Mouse (Mus musculus): ENCODE measurements around the gene Sumo1. TPM values are rescaled to one million over a fixed set of nuclear protein-coding genes. Genes with fewer than 3 reads are reported as not detected.

Sumo1 gene
- polyA plus RNA-seq, 1 experiment: 116 TPM

DNA sequence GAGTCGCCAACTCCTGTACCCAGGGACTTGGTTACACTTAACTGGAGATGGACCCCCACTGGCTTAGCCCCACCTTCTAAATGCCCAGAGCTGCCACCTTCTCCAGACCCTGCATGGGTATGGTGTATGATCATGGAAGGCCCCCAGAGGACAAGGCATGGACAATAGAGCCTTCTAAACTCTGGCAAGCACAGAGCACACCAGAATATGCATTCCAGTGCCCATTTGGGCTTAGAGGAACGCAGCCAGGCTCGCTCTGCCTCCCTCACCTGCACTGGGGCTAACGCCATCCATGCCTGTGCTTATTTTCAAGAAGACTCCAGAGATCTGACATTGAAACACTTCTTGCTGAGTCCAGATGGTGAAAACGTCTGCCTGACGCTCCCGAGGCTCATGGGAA, 104.4 kb downstream of the Sumo1 start:
- DNase-seq: peak; percentile 47 to 48
- WGBS: 18% methylated on average over 7 of the region's 7 CpGs

DNA sequence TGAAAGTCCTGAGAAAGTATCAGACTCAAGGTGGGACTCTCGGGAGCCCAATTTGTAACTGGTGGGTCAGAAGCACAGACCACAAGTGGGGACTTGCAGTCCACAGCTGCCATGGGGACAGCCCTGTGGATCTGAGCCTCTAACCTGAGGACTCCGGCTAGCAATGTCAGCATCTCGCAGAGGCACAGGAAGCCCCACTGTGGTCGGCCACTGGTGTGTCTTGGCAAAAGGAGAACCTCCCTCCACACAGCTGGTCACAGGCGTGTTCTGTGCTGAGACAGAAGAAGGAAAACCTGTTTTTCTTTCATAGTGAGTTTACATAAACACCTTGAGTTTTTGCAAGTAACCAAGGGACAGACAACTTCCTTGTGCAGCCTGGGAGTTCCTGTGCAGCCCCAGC, 104.8 kb downstream of the Sumo1 start:
- H3K4me1 ChIP-seq (ENCODE audit: control insufficient read depth, insufficient read depth, low read length): peaks cover 23% of the 10 kb centered on the region
- H3K4me3 ChIP-seq (replicated peaks; ENCODE audit: insufficient read depth, low read depth, low read length): no peak overlapping the region
- no peaks in the 10 kb centered on the region for H3K27me3 ChIP-seq (ENCODE audit: control insufficient read depth, insufficient read depth, low read length)
- WGBS: 78% methylated on average over 5 of the region's 5 CpGs
- no peak for TF ChIP-seq CTCF (IDR thresholded peaks at IDR 0.05; ENCODE audit: borderline replicate concordance, insufficient read depth, low read depth, low read length)
- TF ChIP-seq POLR2A (IDR thresholded peaks at IDR 0.05; ENCODE audit: borderline replicate concordance, insufficient read depth, low read length): no peak
- H3K27ac ChIP-seq (ENCODE audit: insufficient read depth, low read length): peak overlapping the region; percentile 80
- DNase-seq: no peak

More for the DNA sequence above, 104.4 kb downstream of the Sumo1 start:
- Histone ChIP-seq H3K27ac (ENCODE audit: insufficient read depth, low read length) (peak overlapping the region; percentile 80), H3K27me3 (ENCODE audit: control insufficient read depth, insufficient read depth, low read length) (no peaks in the 10 kb centered on the region), H3K4me1 (ENCODE audit: control insufficient read depth, insufficient read depth, low read length) (peaks cover 23% of the 10 kb centered on the region), H3K4me3 (replicated peaks; ENCODE audit: insufficient read depth, low read depth, low read length) (no peak overlapping the region)
- no peak for TF ChIP-seq POLR2A (IDR thresholded peaks at IDR 0.05; ENCODE audit: borderline replicate concordance, insufficient read depth, low read length)
- no peak for TF ChIP-seq CTCF (IDR thresholded peaks at IDR 0.05; ENCODE audit: borderline replicate concordance, insufficient read depth, low read depth, low read length)

DNA sequence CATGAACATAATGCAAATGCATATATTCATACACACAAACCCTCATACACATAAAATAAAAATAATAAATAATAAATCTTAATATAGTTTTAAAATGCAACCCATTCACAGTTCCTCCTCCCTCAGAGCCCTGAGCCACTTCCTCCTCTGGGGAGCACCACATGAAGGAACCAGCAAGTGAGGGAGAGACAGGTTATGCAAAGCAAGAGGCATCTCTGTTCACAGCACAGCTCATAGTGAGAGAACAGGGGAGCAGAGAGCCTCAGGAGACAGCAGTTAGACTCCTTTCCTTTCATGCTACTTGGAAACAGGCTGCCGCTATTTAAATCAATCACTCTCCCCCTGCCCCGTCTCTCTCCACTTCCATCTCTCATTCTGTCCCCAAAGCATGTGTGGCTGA, 107.1 kb downstream of the Sumo1 start:
- no peaks in the 10 kb centered on the region for H3K27me3 ChIP-seq (ENCODE audit: control insufficient read depth, insufficient read depth, low read length)
- H3K4me3 ChIP-seq (replicated peaks; ENCODE audit: insufficient read depth, low read depth, low read length): no peak overlapping the region
- no peak for DNase-seq
- 93% methylated on average over 2 of the region's 2 CpGs for WGBS
- H3K4me1 ChIP-seq (ENCODE audit: control insufficient read depth, insufficient read depth, low read length): peaks cover 23% of the 10 kb centered on the region
- TF ChIP-seq CTCF (IDR thresholded peaks at IDR 0.05; ENCODE audit: borderline replicate concordance, insufficient read depth, low read depth, low read length) (no peak), POLR2A (IDR thresholded peaks at IDR 0.05; ENCODE audit: borderline replicate concordance, insufficient read depth, low read length) (no peak)
- no peak overlapping the region for H3K27ac ChIP-seq (ENCODE audit: insufficient read depth, low read length)

DNA sequence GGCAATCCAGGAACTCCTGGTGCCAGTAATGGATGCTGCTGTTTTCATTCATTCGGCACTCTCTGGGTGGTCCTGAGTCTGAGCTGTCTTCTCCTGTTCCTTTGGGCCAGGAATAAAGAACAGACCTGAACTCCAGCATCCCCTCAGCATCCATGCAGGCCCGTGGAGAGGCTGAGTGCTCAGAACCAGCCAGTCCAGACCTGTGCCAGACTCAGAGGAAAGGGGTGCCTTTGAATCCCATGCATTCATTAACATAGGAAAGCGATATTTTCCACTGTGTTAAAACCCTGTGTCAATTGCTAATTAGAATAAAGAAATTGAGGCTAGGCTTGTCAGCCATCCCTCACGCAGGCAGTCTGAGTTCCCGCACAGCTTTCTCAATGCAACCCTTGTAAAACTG, 116.9 kb downstream of the Sumo1 start:
- no peaks in the 10 kb centered on the region for H3K4me1 ChIP-seq (ENCODE audit: control insufficient read depth, insufficient read depth, low read length)
- H3K27me3 ChIP-seq (ENCODE audit: control insufficient read depth, insufficient read depth, low read length): no peaks in the 10 kb centered on the region
- 63% methylated on average over 5 of the region's 5 CpGs for WGBS
- H3K27ac ChIP-seq (ENCODE audit: insufficient read depth, low read length): no peak overlapping the region
- TF ChIP-seq CTCF (IDR thresholded peaks at IDR 0.05; ENCODE audit: borderline replicate concordance, insufficient read depth, low read depth, low read length) (no peak), POLR2A (IDR thresholded peaks at IDR 0.05; ENCODE audit: borderline replicate concordance, insufficient read depth, low read length) (no peak)
- DNase-seq: no peak
- no peak overlapping the region for H3K4me3 ChIP-seq (replicated peaks; ENCODE audit: insufficient read depth, low read depth, low read length)

DNA sequence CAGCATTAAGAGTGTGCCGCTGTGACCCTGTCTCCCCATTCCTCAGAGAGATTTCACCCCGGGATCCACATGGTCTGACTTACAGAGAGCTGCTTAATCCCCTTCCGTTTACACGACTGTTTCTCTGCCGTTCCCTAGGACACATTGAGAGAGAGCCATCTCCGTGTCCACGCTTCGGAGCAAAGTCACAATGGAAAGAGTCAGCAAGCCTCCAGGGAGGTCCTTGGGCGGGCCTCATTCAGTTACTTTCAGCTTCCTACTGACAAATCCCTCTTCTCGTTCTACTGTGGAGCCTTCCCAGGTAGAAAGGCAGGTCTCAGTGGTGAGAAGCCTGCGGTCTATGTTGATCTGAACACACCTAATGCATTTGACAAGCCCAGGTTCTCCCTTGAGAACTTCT, 119.6 kb downstream of the Sumo1 start:
- 65% methylated on average over 11 of the region's 11 CpGs for WGBS
- Histone ChIP-seq H3K4me1 (ENCODE audit: control insufficient read depth, insufficient read depth, low read length) (no peaks in the 10 kb centered on the region), H3K4me3 (replicated peaks; ENCODE audit: insufficient read depth, low read depth, low read length) (no peak overlapping the region), H3K27me3 (ENCODE audit: control insufficient read depth, insufficient read depth, low read length) (no peaks in the 10 kb centered on the region), H3K27ac (ENCODE audit: insufficient read depth, low read length) (no peak overlapping the region)
- DNase-seq: no peak
- TF ChIP-seq CTCF (IDR thresholded peaks at IDR 0.05; ENCODE audit: borderline replicate concordance, insufficient read depth, low read depth, low read length): no peak
- no peak for TF ChIP-seq POLR2A (IDR thresholded peaks at IDR 0.05; ENCODE audit: borderline replicate concordance, insufficient read depth, low read length)

DNA sequence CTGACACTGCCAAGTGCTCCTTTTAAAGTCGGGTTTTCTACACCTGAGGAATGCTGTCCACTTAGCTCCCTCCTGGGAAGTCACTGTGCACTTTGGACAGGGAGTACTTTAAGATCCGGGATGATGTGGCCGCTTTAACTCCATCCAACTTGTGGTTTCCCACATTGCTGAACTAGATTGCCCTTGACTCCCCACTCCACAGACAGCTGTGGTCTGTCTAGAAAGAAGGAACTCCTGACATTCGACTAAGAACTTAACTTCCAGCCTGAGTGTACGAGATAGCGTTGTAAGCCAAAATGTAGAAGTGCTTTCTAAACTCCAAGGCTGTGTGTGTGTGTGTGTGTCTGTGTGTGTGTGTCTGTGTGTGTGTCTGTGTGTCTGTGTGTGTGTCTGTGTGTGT, 120.4 kb downstream of the Sumo1 start:
- WGBS: 82% methylated on average over 6 of the region's 6 CpGs
- no peak for DNase-seq
- Histone ChIP-seq H3K4me3 (replicated peaks; ENCODE audit: insufficient read depth, low read depth, low read length) (no peak overlapping the region), H3K4me1 (ENCODE audit: control insufficient read depth, insufficient read depth, low read length) (no peaks in the 10 kb centered on the region), H3K27me3 (ENCODE audit: control insufficient read depth, insufficient read depth, low read length) (no peaks in the 10 kb centered on the region), H3K27ac (ENCODE audit: insufficient read depth, low read length) (no peak overlapping the region)
- TF ChIP-seq POLR2A (IDR thresholded peaks at IDR 0.05; ENCODE audit: borderline replicate concordance, insufficient read depth, low read length): no peak
- TF ChIP-seq CTCF (IDR thresholded peaks at IDR 0.05; ENCODE audit: borderline replicate concordance, insufficient read depth, low read depth, low read length): no peak

DNA sequence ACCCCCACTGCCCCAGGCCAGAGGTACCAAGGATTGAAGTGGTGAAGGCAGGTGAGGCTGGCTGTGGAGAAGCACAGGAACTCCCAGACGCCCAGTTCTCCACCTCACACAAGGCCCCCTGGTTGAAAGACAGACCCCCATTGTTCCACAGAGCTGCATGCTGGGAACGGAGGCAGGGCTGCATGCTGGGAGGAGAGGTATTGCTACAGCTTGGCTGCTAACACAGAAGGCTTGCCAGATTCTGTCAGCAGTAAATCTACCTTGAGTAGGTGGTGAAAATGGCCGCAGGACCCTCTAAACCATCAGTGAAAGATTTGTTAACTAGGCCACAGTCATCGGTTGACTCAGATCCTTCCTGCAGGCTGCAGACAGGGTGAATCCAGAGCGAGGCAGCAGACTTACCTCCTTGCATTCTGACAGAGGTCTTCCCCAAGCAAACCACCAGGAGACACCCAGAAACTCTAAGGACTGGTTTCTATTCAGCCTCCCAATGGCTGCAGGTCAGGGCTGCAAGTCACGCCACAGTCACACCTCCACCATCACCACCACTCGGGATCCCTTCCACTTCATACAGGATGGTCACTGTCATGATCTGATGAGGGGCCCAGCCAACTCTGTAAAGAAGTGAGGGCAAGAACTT, 121.5 kb downstream of the Sumo1 start:
- TF ChIP-seq CTCF (IDR thresholded peaks at IDR 0.05; ENCODE audit: borderline replicate concordance, insufficient read depth, low read depth, low read length) (no peak), POLR2A (IDR thresholded peaks at IDR 0.05; ENCODE audit: borderline replicate concordance, insufficient read depth, low read length) (no peak)
- 76% methylated on average over 7 of the region's 7 CpGs for WGBS
- H3K27me3 ChIP-seq (ENCODE audit: control insufficient read depth, insufficient read depth, low read length): no peaks in the 10 kb centered on the region
- no peak for DNase-seq
- H3K4me1 ChIP-seq (ENCODE audit: control insufficient read depth, insufficient read depth, low read length): no peaks in the 10 kb centered on the region
- H3K4me3 ChIP-seq (replicated peaks; ENCODE audit: insufficient read depth, low read depth, low read length): no peak overlapping the region
- no peak overlapping the region for H3K27ac ChIP-seq (ENCODE audit: insufficient read depth, low read length)

DNA sequence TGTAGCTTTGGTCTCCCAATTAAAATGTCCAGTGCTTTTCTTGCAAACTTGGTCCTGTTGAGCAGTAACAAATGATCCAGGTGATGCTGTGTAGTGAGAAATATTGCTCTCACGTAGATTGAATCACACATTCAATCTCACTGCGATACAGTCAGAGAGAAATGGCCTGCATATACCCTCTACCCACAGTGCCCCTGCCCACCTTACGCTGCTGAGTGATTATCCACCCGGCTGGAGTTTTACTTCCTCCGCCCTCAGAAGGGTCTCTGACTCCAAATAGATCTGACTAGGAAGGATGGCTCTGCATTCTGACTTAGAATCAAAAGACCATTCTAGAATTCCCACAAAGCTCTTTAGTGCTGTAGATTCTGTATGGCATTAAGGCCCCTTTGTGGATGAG, 122.1 kb downstream of the Sumo1 start:
- DNase-seq: no peak
- 94% methylated on average over 5 of the region's 5 CpGs for WGBS
- TF ChIP-seq CTCF (IDR thresholded peaks at IDR 0.05; ENCODE audit: borderline replicate concordance, insufficient read depth, low read depth, low read length) (no peak), POLR2A (IDR thresholded peaks at IDR 0.05; ENCODE audit: borderline replicate concordance, insufficient read depth, low read length) (no peak)

More for the DNA sequence above, 122.1 kb downstream of the Sumo1 start:
- H3K27me3 ChIP-seq (ENCODE audit: control insufficient read depth, insufficient read depth, low read length): no peaks in the 10 kb centered on the region
- H3K4me3 ChIP-seq (replicated peaks; ENCODE audit: insufficient read depth, low read depth, low read length): no peak overlapping the region
- H3K27ac ChIP-seq (ENCODE audit: insufficient read depth, low read length): no peak overlapping the region
- no peaks in the 10 kb centered on the region for H3K4me1 ChIP-seq (ENCODE audit: control insufficient read depth, insufficient read depth, low read length)
